Mouse (Mus musculus): ENCODE measurements at regions not wholly inside any gene's neighbourhood (a gene's known extent, or its start where the extent isn't known, plus 50 kb on each side); places are given as distances from the start of the nearest gene placed in this dataset.
A peak's percentile ranks its signal among the peaks of the same experiment; 100 is the strongest.

- no peak for TF ChIP-seq CTCF (IDR thresholded peaks at IDR 0.05; ENCODE audit: insufficient read depth, low read length)
- TF ChIP-seq POLR2A (IDR thresholded peaks at IDR 0.05; ENCODE audit: borderline replicate concordance, extremely low read depth, low read depth, low read length), result no peak
- 65% methylated on average over 4 of the region's 4 CpGs for WGBS
Observed at GRCm38 (mm10) chr13:37500668-37501286, 155.8 kb downstream of the Ly86 start.

DNA sequence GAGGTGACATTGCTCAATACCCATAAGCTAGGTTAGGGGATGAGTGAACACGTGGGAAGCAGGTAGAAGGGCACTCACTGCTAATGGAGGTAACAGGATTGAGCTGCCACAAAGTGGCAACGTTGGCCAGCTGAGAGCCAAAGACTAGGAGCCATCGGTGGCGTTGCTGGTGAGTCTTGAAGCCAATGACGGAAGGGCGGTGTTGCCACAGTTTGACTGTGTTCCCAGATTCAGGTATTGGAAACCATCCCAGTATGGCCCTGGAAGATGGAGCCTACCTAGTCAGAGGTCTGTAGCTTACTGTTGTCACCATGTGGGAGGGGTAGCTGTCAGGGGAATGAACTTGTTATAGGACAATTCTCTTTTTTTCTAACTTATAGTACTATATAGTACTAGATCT is 158.4 kb downstream of the Ly86 start:
- H3K4me3 ChIP-seq (replicated peaks; ENCODE audit: extremely low read depth, low read depth, low read length), result no peak overlapping the region
- TF ChIP-seq POLR2A (IDR thresholded peaks at IDR 0.05; ENCODE audit: borderline replicate concordance, extremely low read depth, low read depth, low read length), result no peak
- TF ChIP-seq CTCF (IDR thresholded peaks at IDR 0.05; ENCODE audit: insufficient read depth, low read length), result no peak
- DNase-seq, result no peak
- H3K4me1 ChIP-seq (ENCODE audit: control insufficient read depth, insufficient read depth, low read length), result peaks cover 26% of the 10 kb centered on the region
- WGBS, result 86% methylated on average over 6 of the region's 6 CpGs

More at GRCm38 (mm10) chr13:37500668-37501286, 155.8 kb downstream of the Ly86 start:
- no peak for DNase-seq
- Histone ChIP-seq H3K4me3 (replicated peaks; ENCODE audit: extremely low read depth, low read depth, low read length) (no peak overlapping the region), H3K4me1 (ENCODE audit: control insufficient read depth, insufficient read depth, low read length) (peaks cover 6% of the 10 kb centered on the region)

- Histone ChIP-seq H3K4me3 (replicated peaks; ENCODE audit: extremely low read depth, low read depth, low read length) (no peak overlapping the region), H3K4me1 (ENCODE audit: control insufficient read depth, insufficient read depth, low read length) (peaks cover 30% of the 10 kb centered on the region)
- no peak for DNase-seq
- TF ChIP-seq CTCF (IDR thresholded peaks at IDR 0.05; ENCODE audit: insufficient read depth, low read length) (no peak), POLR2A (IDR thresholded peaks at IDR 0.05; ENCODE audit: borderline replicate concordance, extremely low read depth, low read depth, low read length) (no peak)
- WGBS, result 70% methylated on average over 3 of the region's 3 CpGs
Observed at GRCm38 (mm10) chr13:37503898-37504297, 158.9 kb downstream of the Ly86 start.

GRCm38 (mm10) chr13:37504373-37504772 is 159.4 kb downstream of the Ly86 start:
- 61% methylated on average over 10 of the region's 10 CpGs for WGBS
- H3K4me1 ChIP-seq (ENCODE audit: control insufficient read depth, insufficient read depth, low read length), result peaks cover 33% of the 10 kb centered on the region
- no peak for TF ChIP-seq CTCF (IDR thresholded peaks at IDR 0.05; ENCODE audit: insufficient read depth, low read length)
- no peak for TF ChIP-seq POLR2A (IDR thresholded peaks at IDR 0.05; ENCODE audit: borderline replicate concordance, extremely low read depth, low read depth, low read length)
- DNase-seq, result no peak
- H3K4me3 ChIP-seq (replicated peaks; ENCODE audit: extremely low read depth, low read depth, low read length), result no peak overlapping the region

DNA sequence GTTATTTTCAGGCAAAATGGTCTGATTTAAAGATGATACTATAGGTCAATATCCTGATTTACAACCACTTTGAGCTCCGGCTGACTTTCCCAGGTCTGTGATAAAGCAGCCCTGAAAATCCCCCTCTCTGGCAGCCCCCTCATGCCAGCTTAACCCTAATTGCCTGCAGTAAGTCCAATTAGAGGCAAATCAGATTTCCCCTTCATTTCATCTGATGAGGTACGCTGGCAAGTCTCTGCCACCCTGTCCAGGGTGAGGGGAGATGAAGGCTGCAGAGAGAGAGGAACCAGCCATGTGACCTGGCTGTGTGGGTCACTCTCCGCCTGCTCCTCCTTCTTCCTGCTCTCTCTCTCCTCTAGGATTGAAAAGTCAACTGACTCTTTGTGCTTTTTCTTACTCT is 160.6 kb downstream of the Ly86 start:
- peaks cover 42% of the 10 kb centered on the region for H3K4me1 ChIP-seq (ENCODE audit: control insufficient read depth, insufficient read depth, low read length)
- 62% methylated on average over 3 of the region's 3 CpGs for WGBS
- TF ChIP-seq POLR2A (IDR thresholded peaks at IDR 0.05; ENCODE audit: borderline replicate concordance, extremely low read depth, low read depth, low read length) (no peak), CTCF (IDR thresholded peaks at IDR 0.05; ENCODE audit: insufficient read depth, low read length) (no peak)
- DNase-seq, result no peak
- H3K4me3 ChIP-seq (replicated peaks; ENCODE audit: extremely low read depth, low read depth, low read length), result no peak overlapping the region

GRCm38 (mm10) chr13:37506046-37506445 is 161.0 kb downstream of the Ly86 start:
- peaks cover 44% of the 10 kb centered on the region for H3K4me1 ChIP-seq (ENCODE audit: control insufficient read depth, insufficient read depth, low read length)
- TF ChIP-seq CTCF (IDR thresholded peaks at IDR 0.05; ENCODE audit: insufficient read depth, low read length) (no peak), POLR2A (IDR thresholded peaks at IDR 0.05; ENCODE audit: borderline replicate concordance, extremely low read depth, low read depth, low read length) (0 out of 2 replicates have a peak, but pooled peaks have one; percentile 12)
- peak; percentile 51 for DNase-seq
- H3K4me3 ChIP-seq (replicated peaks; ENCODE audit: extremely low read depth, low read depth, low read length), result no peak overlapping the region
- WGBS, result 27% methylated on average over 10 of the region's 10 CpGs

DNA sequence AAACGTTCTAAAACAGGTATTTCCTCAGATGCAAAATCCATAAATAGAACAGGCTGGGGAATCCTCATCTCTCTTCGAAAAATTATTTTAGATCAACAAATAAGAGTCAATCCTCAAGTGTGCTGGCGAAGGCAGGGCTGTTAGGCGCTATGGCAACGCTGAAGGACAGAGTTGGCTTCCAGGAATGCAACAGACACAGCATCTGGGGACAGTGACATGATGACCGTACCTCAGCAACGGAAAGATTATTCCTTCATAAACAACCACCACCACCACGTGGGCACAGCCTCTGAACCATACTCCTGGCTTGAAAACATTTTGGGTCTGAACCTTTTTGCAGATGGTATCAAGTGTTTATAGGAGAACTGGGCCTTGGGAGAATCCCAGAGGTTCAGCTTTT is 161.7 kb downstream of the Ly86 start:
- peaks cover 46% of the 10 kb centered on the region for H3K4me1 ChIP-seq (ENCODE audit: control insufficient read depth, insufficient read depth, low read length)
- no peak for DNase-seq
- H3K4me3 ChIP-seq (replicated peaks; ENCODE audit: extremely low read depth, low read depth, low read length), result no peak overlapping the region
- 34% methylated on average over 8 of the region's 8 CpGs for WGBS
- TF ChIP-seq CTCF (IDR thresholded peaks at IDR 0.05; ENCODE audit: insufficient read depth, low read length) (no peak), POLR2A (IDR thresholded peaks at IDR 0.05; ENCODE audit: borderline replicate concordance, extremely low read depth, low read depth, low read length) (no peak)

DNA sequence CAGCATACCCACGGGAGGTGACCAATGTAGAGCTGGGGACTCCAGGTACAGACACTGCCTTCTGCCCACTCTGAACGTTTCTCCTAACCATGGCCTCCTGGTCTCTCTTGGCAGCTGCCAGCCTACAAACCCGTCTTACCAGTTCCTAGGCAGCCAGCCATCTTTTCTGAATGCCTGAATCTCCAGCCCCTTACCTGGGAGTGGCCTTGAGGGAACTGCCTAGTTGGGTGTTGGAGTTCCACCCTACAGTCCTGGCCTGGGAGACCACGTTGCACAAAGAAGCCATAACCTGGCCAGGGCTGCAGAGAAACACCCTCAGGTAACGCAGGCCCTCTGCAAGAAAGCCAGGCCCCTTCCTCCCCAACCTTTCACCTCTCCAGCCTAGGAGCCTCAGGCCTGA is 162.1 kb downstream of the Ly86 start:
- Histone ChIP-seq H3K4me3 (replicated peaks; ENCODE audit: extremely low read depth, low read depth, low read length) (no peak overlapping the region), H3K4me1 (ENCODE audit: control insufficient read depth, insufficient read depth, low read length) (peaks cover 46% of the 10 kb centered on the region)
- WGBS, result 46% methylated on average over 5 of the region's 5 CpGs
- TF ChIP-seq POLR2A (IDR thresholded peaks at IDR 0.05; ENCODE audit: borderline replicate concordance, extremely low read depth, low read depth, low read length) (peak; percentile 73; the same call in 1 of the 2 replicates), CTCF (IDR thresholded peaks at IDR 0.05; ENCODE audit: insufficient read depth, low read length) (no peak)
- DNase-seq, result peak; percentile 75

DNA sequence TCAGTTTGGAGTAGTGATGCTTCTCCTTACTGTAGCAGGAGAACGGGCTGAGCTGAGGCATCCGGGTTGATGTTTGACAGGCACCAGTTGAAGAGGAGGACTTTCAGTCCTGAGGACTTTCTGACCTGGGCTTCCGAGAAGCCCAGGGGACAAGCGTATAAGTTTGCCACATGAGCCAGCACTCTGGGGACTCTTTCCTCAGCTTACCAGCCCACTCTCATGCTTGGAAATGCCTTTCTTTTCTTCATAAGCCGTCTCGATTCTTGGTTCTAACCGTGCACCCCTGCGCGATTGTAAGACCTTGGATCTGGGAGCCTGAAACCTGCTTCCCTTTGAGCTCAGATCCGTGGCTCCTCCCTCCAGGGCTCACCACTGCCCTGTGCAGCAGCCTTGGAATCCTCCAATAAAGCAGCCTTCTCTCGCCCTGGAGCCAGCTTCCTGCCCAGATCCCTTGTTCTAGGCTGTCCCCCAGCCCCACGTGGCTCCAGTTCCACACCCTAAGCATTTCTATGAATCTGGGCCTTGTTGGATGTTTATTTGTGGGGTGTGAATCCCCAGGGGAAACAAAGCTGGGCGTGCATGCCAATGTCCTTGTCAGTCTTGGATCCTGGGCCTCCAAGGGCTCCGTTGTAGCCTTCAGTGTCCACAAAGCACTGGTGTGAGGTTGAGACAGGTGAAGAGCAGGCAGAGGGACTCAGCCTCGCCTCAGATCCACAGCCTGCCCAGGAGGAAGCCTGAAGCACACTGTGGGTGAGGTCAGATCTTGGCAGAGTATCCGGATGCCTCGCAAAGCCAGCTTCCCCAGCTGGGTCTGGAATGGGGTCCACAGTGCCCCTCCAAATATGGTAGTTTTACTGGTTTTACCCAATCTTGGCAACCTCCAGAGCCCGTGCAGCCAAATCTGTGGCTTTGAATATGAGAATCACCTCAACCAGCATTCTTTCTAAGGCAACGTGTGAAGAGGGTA is 163.7 kb downstream of the Ly86 start:
- TF ChIP-seq POLR2A (IDR thresholded peaks at IDR 0.05; ENCODE audit: borderline replicate concordance, extremely low read depth, low read depth, low read length) (peak; percentile 52; the same call in 1 of the 2 replicates), CTCF (IDR thresholded peaks at IDR 0.05; ENCODE audit: insufficient read depth, low read length) (no peak)
- Histone ChIP-seq H3K4me3 (replicated peaks; ENCODE audit: extremely low read depth, low read depth, low read length) (no peak overlapping the region), H3K4me1 (ENCODE audit: control insufficient read depth, insufficient read depth, low read length) (peaks cover 49% of the 10 kb centered on the region)
- WGBS, result 18% methylated on average over 19 of the region's 19 CpGs
- peak; percentile 60 for DNase-seq

Data from lung, adult 2 months (tissue).